Mouse (Mus musculus) thymus, adult 2 months (tissue): ENCODE measurements around the gene Dpf3. TPM values are rescaled to one million over a fixed set of nuclear protein-coding genes. Genes with fewer than 3 reads are reported as not detected.

ENCODE experiments used
- DNase-seq: peaks from one replicate; pipeline ENCODE4 v3.0.0; 2021
- H3K27ac ChIP-seq: fragments of 200-500 bp; 2 replicates; pipeline ENCODE4 v1.5.1; 2012; ENCODE audit warnings: low read length, control low read depth; ENCODE audit not compliant: control insufficient read depth, insufficient read depth
- H3K27me3 ChIP-seq: fragments of 200-500 bp; 2 replicates; pipeline ENCODE4 v1.6.1; 2012; ENCODE audit warnings: mild to moderate bottlenecking, low read length, moderate library complexity, mixed read lengths; ENCODE audit not compliant: control insufficient read depth, insufficient read depth
- H3K36me3 ChIP-seq: fragments of 200-500 bp; 2 replicates; pipeline ENCODE4 v1.6.1; 2012; ENCODE audit warnings: mild to moderate bottlenecking, low read length, moderate library complexity; ENCODE audit not compliant: control insufficient read depth, insufficient read depth
- H3K4me1 ChIP-seq: fragments of 200-500 bp; replicated peaks from 2 replicates; pipeline ENCODE4 v1.6.1; 2012; ENCODE audit warnings: low read length; ENCODE audit not compliant: control insufficient read depth, insufficient read depth
- H3K4me3 ChIP-seq: fragments of 200-500 bp; 2 replicates; pipeline ENCODE4 v1.5.1; 2012; ENCODE audit warnings: mild to moderate bottlenecking, low read length, control low read depth, moderate library complexity; ENCODE audit not compliant: control insufficient read depth, insufficient read depth
- CTCF ChIP-seq: fragments of 200-500 bp; IDR thresholded peaks from 2 replicates; pipeline ENCODE4 v1.5.1; 2012; ENCODE audit warnings: mild to moderate bottlenecking, control low read depth, low read length, moderate library complexity, borderline replicate concordance; ENCODE audit not compliant: control insufficient read depth, poor library complexity, insufficient read depth; ENCODE audit errors: extremely low read depth
- POLR2A ChIP-seq: fragments of 200-500 bp; IDR thresholded peaks from 2 replicates; pipeline ENCODE4 v1.6.1; 2012; ENCODE audit warnings: mild to moderate bottlenecking, low read length, control low read depth, moderate library complexity; ENCODE audit not compliant: control insufficient read depth, poor library complexity, insufficient read depth; ENCODE audit errors: extremely low read depth
- WGBS: fragments of 180-500 bp; shearing (Covaris S2); methylation state at CpG from one replicate; pipeline ENCODE4 v1.1.7; 2018; 5-methylcytosine and 5-hydroxymethylcytosine counted together
- polyA plus RNA-seq: library from polyadenylated mRNA; depleted of rRNA; stranded (reverse); fragments of >200 nt; gene quantifications from 2 replicates; pipeline ENCODE4 v1.2.3, GENCODE M21; 2012

The Dpf3 gene
- polyA plus RNA-seq, 1 experiment: 0.65 TPM

DNA sequence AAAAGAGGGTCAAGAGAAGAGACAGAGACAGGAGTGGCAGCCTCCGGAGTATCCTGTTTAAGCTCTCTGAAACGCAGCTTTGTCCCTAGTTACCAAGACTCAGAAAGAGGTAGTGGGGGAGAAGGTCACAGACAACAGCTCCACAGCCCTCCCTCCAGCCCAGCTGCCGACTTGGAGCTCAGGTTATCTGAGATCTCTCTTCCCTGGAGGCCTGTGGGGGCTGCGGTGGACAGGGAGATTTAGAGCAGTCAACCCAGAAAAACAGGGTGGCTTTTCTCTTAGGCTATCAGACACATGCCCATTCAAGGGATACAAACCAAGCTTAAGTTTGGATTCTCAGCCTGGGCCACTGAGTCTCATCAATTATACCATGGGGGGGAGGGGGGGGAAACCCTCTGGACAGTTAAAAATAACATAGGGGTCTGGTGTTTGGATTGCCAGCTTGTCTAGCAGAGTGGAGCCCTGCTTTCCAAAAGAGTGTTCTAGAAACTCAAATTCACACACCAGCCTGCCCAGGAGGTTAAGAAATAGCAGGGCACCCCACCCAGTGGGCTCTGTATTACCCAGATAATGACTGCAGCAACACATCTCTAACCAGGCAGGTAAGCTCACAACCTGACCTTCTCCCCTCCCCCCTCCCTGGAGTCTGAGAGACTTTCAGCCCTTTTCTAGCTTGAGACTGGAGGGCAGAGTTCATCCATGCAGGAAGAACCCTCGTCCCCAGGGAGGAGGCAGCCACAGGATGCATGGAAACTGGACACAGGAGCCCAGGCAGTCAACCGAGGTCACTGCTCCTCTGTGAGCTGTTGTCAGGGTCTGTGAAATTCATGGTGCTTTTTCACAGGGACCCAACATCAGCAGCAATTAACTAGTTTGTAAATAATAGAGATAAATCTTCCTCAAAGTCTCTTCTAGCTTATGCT, 20.7 kb downstream of the Dpf3 start:
- no peaks in the 10 kb centered on the region for H3K36me3 ChIP-seq
- no peak overlapping the region for H3K27ac ChIP-seq
- no peaks in the 10 kb centered on the region for H3K4me1 ChIP-seq
- H3K27me3 ChIP-seq: no peaks in the 10 kb centered on the region
- TF ChIP-seq POLR2A: no peak
- TF ChIP-seq CTCF: no peak
- 58% methylated on average over 6 of the region's 6 CpGs for WGBS
- H3K4me3 ChIP-seq: no peak overlapping the region
- DNase-seq: no peak

DNA sequence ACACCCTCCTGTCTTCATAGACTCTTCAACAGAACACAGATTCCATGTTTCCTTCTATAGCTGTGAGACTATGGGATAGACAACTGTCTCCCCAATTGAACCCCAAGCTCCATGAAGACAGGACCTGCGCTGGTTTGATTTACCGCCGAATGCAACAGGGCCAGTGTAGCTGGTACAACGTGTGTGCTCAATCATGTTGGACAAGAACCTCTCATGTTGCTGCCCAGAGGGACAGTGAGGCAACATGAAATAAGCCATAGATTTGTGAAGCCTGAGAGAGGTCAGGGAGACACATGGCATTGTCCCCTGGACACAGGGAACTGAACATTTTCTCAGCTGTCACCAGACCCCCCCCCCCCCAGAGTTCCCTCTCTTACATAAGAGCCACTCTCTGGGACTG, 21.5 kb downstream of the Dpf3 start:
- 90% methylated on average over 4 of the region's 4 CpGs for WGBS
- H3K36me3 ChIP-seq: no peaks in the 10 kb centered on the region
- no peak for TF ChIP-seq CTCF
- TF ChIP-seq POLR2A: no peak
- no peaks in the 10 kb centered on the region for H3K27me3 ChIP-seq
- no peak overlapping the region for H3K4me3 ChIP-seq
- H3K4me1 ChIP-seq: no peaks in the 10 kb centered on the region
- no peak overlapping the region for H3K27ac ChIP-seq
- no peak for DNase-seq

- Histone ChIP-seq H3K27ac (no peak overlapping the region), H3K4me1 (no peaks in the 10 kb centered on the region), H3K4me3 (no peak overlapping the region), H3K36me3 (no peaks in the 10 kb centered on the region), H3K27me3 (no peaks in the 10 kb centered on the region)
- no peak for TF ChIP-seq CTCF
- TF ChIP-seq POLR2A: no peak
- 79% methylated on average over 3 of the region's 3 CpGs for WGBS
- no peak for DNase-seq
Observed at GRCm38 (mm10) chr12:83460272-83460671, 27.2 kb downstream of the Dpf3 start.

DNA sequence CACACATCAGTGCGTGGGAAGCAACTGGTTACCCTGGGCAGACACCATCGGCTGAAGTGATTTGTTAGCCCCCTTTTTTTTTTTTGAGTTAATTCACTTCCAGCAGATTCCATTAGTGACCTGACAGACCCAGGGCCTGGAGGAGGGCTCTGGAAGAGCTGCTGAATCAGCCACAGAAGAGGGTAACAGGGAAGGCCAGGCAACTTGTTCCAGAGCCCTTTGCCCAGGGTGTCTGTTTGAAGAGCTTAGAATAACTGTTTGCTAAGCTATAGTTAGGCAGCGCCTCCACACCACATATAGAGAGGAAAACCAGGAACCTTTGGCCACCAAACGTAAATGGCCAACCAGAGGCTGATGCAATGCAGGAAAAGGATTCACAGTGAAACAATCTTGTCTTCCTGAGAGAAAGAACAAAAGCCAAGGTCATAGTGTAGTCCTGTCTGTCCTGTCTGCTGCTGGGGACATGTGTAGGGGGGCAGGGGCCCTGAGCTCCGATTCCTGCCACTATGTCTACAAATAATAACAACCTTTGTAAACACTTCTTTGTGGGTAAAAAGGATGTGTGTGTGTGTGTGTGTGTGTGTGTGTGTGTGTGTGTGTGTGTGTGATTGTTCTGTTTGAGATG, 32.7 kb downstream of the Dpf3 start:
- WGBS: 74% methylated on average over 5 of the region's 5 CpGs
- Histone ChIP-seq H3K27ac (no peak overlapping the region), H3K36me3 (no peaks in the 10 kb centered on the region), H3K4me1 (no peaks in the 10 kb centered on the region), H3K27me3 (no peaks in the 10 kb centered on the region), H3K4me3 (no peak overlapping the region)
- TF ChIP-seq POLR2A: no peak
- TF ChIP-seq CTCF: no peak
- DNase-seq: no peak

DNA sequence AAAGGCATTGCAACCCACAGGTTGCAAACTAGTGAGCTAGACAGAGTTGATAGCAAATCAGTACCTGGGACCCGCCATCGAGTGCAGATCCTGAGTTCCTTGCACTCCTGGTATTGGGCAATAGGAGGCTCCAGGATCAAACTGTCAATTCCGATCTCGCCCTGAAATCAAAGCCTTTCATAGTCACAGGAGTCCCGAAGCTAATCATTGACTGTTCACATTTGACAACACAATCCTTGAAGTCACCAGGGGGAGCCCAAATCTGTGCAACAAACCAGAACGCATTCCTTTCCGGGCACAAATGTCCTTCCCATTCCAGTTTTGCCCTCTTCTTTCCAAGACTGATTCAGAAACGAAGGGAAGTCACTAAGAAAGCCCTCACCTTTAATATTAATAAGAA, 35.7 kb downstream of the Dpf3 start:
- Histone ChIP-seq H3K4me3 (no peak overlapping the region), H3K27ac (no peak overlapping the region), H3K27me3 (no peaks in the 10 kb centered on the region), H3K4me1 (no peaks in the 10 kb centered on the region), H3K36me3 (no peaks in the 10 kb centered on the region)
- no peak for DNase-seq
- no peak for TF ChIP-seq POLR2A
- no peak for TF ChIP-seq CTCF
- 76% methylated on average over 8 of the region's 8 CpGs for WGBS

GRCm38 (mm10) chr12:83450471-83450870, 37.0 kb downstream of the Dpf3 start:
- no peaks in the 10 kb centered on the region for H3K4me1 ChIP-seq
- WGBS: 95% methylated on average over 1 of the region's 1 CpGs
- TF ChIP-seq POLR2A (no peak), CTCF (no peak)
- H3K36me3 ChIP-seq: no peaks in the 10 kb centered on the region
- DNase-seq: no peak
- H3K4me3 ChIP-seq: no peak overlapping the region
- H3K27ac ChIP-seq: no peak overlapping the region
- no peaks in the 10 kb centered on the region for H3K27me3 ChIP-seq

DNA sequence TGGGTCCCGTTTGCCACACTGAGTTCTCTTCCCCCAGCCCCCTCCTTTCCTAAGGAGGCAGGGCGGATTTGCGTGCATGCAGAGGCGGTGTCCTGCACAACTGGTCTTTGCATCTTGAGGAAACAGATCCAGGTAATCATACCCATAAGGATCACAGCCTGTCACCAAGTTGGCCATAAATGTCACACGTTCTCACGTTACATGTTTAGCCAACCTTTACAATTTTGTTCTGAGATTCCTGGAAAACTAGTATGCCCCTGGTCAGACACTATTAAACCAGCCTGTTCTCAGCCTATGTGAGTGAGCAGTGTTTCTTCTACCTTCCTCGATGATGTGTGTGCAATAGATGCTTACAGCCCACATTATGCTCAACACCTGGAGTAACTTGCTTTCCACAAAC, 38.3 kb downstream of the Dpf3 start:
- TF ChIP-seq CTCF (no peak), POLR2A (no peak)
- no peaks in the 10 kb centered on the region for H3K36me3 ChIP-seq
- WGBS: 82% methylated on average over 7 of the region's 7 CpGs
- no peak overlapping the region for H3K27ac ChIP-seq
- no peaks in the 10 kb centered on the region for H3K27me3 ChIP-seq
- H3K4me1 ChIP-seq: no peaks in the 10 kb centered on the region
- no peak overlapping the region for H3K4me3 ChIP-seq
- DNase-seq: no peak
